Mouse (Mus musculus) heart, adult 9 months (tissue): ENCODE data around the gene Gm2a.
A peak's percentile ranks its signal among the peaks of the same experiment; 100 is the strongest.

ENCODE experiments used
- DNase-seq, 2 experiments: peaks; one replicate each; pipeline ENCODE4 v3.0.0; 2022; ENCODE audit warnings: low spot score in 2 of 2

The Gm2a gene

GRCm38 (mm10) chr11:55131077-55131742, 33.3 kb downstream of the Gm2a start:
- DNase-seq, result no peak

- no peak for DNase-seq
These were observed 34.0 kb downstream of the Gm2a start for GRCm38 (mm10) chr11:55131946-55132345.

GRCm38 (mm10) chr11:55133204-55133603, 35.3 kb downstream of the Gm2a start:
- no peak for DNase-seq

GRCm38 (mm10) chr11:55134407-55134806, 36.5 kb downstream of the Gm2a start:
- no peak for DNase-seq

GRCm38 (mm10) chr11:55134871-55135270, 37.0 kb downstream of the Gm2a start:
- no peak for DNase-seq

GRCm38 (mm10) chr11:55136770-55137547, 39.0 kb downstream of the Gm2a start:
- no peak for DNase-seq

- no peak for DNase-seq
These were observed 39.7 kb downstream of the Gm2a start for GRCm38 (mm10) chr11:55137646-55138045.

GRCm38 (mm10) chr11:55141502-55141901, 43.6 kb downstream of the Gm2a start:
- DNase-seq, result no peak

- no peak for DNase-seq
These were observed 46.1 kb downstream of the Gm2a start for GRCm38 (mm10) chr11:55144011-55144410.

GRCm38 (mm10) chr11:55146855-55147254, 48.9 kb downstream of the Gm2a start:
- no peak for DNase-seq

GRCm38 (mm10) chr11:55147423-55147822, 49.5 kb downstream of the Gm2a start:
- no peak for DNase-seq

GRCm38 (mm10) chr11:55148461-55148860, 50.5 kb downstream of the Gm2a start:
- no peak for DNase-seq

- no peak for DNase-seq
These were observed 53.7 kb downstream of the Gm2a start, which contains the start of gene Slc36a3 for GRCm38 (mm10) chr11:55151608-55152007. Gene Slc36a3 (minus strand): TSS chr11:55151708.

- no peak for DNase-seq
These were observed 56.6 kb downstream of the Gm2a start for GRCm38 (mm10) chr11:55154398-55155069.

- peak; percentile 31 to 43 for DNase-seq
These were observed 57.1 kb downstream of the Gm2a start for GRCm38 (mm10) chr11:55155070-55155421.

GRCm38 (mm10) chr11:55158785-55159359, 61.0 kb downstream of the Gm2a start:
- peak; percentile 39 to 71 for DNase-seq
